Mouse (Mus musculus) granulocyte monocyte progenitor cell, adult 5-6 weeks (primary cell): ENCODE data around the gene Ppp2r2c. TPM values are rescaled to one million over a fixed set of nuclear protein-coding genes. Genes with fewer than 3 reads are reported as not detected.

ENCODE experiments used
- ATAC-seq: replicated peaks from 2 replicates; pipeline ENCODE4 v1.8.0; 2016; ENCODE audit warnings: mild to moderate bottlenecking, moderate TSS enrichment, inconsistent platforms; ENCODE audit not compliant: poor library complexity, severe bottlenecking
- total RNA-seq, 2 experiments: library from RNA; stranded (forward) in 1 of 2; stranded (reverse) in 1 of 2; fragments of 200-712, 200-1000 nt in 1 of 2; fragments of >200 nt in 1 of 2; fragmentation: Nextera tagmentation in 1 of 2; gene quantifications; 2 replicates each; pipeline ENCODE4 v1.2.3; 2014 to 2017

Ppp2r2c gene
- total RNA-seq, 2 experiments from 2014 or later, result not detected

GRCm38 (mm10) chr5:36894604-36895368 lies 26.5 kb downstream of the Ppp2r2c start:
- no peak for ATAC-seq

GRCm38 (mm10) chr5:36895621-36896573 lies 27.6 kb downstream of the Ppp2r2c start:
- ATAC-seq, result no peak

- no peak for ATAC-seq
Observed at GRCm38 (mm10) chr5:36897999-36898398, 29.7 kb downstream of the Ppp2r2c start.

- no peak for ATAC-seq
Observed at GRCm38 (mm10) chr5:36898415-36899109, 30.2 kb downstream of the Ppp2r2c start.

- ATAC-seq, result no peak
Observed at GRCm38 (mm10) chr5:36899392-36899791, 31.1 kb downstream of the Ppp2r2c start.

GRCm38 (mm10) chr5:36900189-36900619 lies 31.9 kb downstream of the Ppp2r2c start:
- no peak for ATAC-seq

GRCm38 (mm10) chr5:36902807-36903206 lies 34.5 kb downstream of the Ppp2r2c start:
- ATAC-seq, result no peak

- no peak for ATAC-seq
Observed at GRCm38 (mm10) chr5:36904131-36904530, 35.8 kb downstream of the Ppp2r2c start.

- ATAC-seq, result no peak
Observed at GRCm38 (mm10) chr5:36904703-36905102, 36.4 kb downstream of the Ppp2r2c start.

GRCm38 (mm10) chr5:36905216-36905615 lies 36.9 kb downstream of the Ppp2r2c start:
- ATAC-seq, result no peak

GRCm38 (mm10) chr5:36907695-36908094 lies 39.4 kb downstream of the Ppp2r2c start:
- no peak for ATAC-seq

- no peak for ATAC-seq
Observed at GRCm38 (mm10) chr5:36909545-36909944, 41.2 kb downstream of the Ppp2r2c start.

GRCm38 (mm10) chr5:36910980-36911379 lies 42.7 kb downstream of the Ppp2r2c start:
- ATAC-seq, result no peak

GRCm38 (mm10) chr5:36911759-36912352 lies 43.5 kb downstream of the Ppp2r2c start:
- ATAC-seq, result no peak

- ATAC-seq, result no peak
Observed at GRCm38 (mm10) chr5:36912602-36913310, 44.4 kb downstream of the Ppp2r2c start.

- no peak for ATAC-seq
Observed at GRCm38 (mm10) chr5:36915256-36915655, 46.9 kb downstream of the Ppp2r2c start.

- ATAC-seq, result no peak
Observed at GRCm38 (mm10) chr5:36916581-36916980, 48.3 kb downstream of the Ppp2r2c start.

- ATAC-seq, result no peak
Observed at GRCm38 (mm10) chr5:36917245-36917644, 48.9 kb downstream of the Ppp2r2c start.

- ATAC-seq, result no peak
Observed at GRCm38 (mm10) chr5:36918016-36918415, 49.7 kb downstream of the Ppp2r2c start.

GRCm38 (mm10) chr5:36920072-36920471 lies 51.8 kb downstream of the Ppp2r2c start:
- ATAC-seq, result no peak
